Mouse (Mus musculus): ENCODE measurements around the gene Aldh9a1. TPM values are rescaled to one million over a fixed set of nuclear protein-coding genes. Genes with fewer than 3 reads are reported as not detected.

Aldh9a1 gene
- 41.2 and 43.5 TPM in 2 replicates for polyA plus RNA-seq (2016; fragmentation: Nextera tagmentation; extraction: Ambion mirVana)

DNA sequence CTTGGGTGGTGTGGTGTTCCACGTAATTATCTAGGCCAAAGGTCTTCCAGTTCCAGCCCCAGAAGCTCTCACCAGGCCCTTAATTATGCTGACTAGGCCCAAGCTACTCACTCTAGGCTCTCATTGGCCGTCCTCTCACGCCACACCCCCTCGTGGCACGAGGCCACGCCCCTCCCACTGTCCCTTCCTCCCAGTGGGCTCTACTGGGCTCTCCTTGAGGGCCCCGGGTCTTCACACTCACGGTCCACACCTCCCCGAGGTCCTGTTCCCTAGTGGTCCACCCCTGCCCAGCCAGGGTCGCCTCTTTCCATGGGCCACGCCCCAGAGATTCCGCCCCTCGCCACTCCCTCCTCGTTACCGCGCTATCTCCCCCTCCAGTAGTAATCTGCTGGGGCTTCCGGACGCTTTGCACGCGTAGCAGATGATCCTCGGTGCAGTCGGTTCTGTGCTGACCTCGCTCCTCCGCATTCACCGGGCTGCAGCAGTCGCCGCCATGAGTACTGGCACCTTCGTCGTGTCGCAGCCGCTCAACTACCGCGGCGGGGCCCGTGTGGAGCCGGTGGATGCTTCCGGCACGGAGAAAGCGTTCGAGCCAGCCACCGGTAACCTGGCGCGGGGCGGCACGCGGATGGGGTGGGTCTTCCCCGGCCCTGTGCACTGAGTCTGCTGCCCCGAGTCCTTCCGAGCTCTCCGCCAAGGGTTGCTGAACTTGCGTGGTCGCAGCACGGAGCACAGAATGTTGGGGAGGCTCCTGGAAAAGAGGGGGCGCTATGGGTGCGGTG lies at the start of gene Aldh9a1:
TSS of gene Aldh9a1 (plus strand) at position 177 of the 782 bp plus-strand sequence.
- H3K4me1 ChIP-seq: peaks cover 19% of the 10 kb centered on the region
- H3K36me3 ChIP-seq: peaks cover 7% of the 10 kb centered on the region
- H3K4me3 ChIP-seq: peak within 1 kb of the TSS; percentile 74
- DNase-seq (ENCODE audit: low spot score): peak; percentile 91
- no peaks in the 10 kb centered on the region for H3K27me3 ChIP-seq (ENCODE audit: low read depth, poor library complexity, severe bottlenecking)
- WGBS: under 1% methylated on average over 55 of the region's 55 CpGs
- H3K9me3 ChIP-seq (replicated peaks): no peaks in the 10 kb centered on the region
- peak within 1 kb of the TSS; percentile 84 for H3K27ac ChIP-seq

GRCm38 (mm10) chr1:167300122-167300521 lies 49.7 kb upstream of the Aldh9a1 start:
- Histone ChIP-seq H3K36me3 (no peaks in the 10 kb centered on the region), H3K27me3 (ENCODE audit: low read depth, poor library complexity, severe bottlenecking) (0 out of 2 replicates have a peak, but pooled peaks cover 2% of the 10 kb centered on the region), H3K9me3 (replicated peaks) (no peaks in the 10 kb centered on the region), H3K4me3 (no peak overlapping the region), H3K4me1 (peaks cover 10% of the 10 kb centered on the region), H3K27ac (no peak overlapping the region)
- WGBS: 74% methylated on average over 2 of the region's 2 CpGs
- no peak for DNase-seq (ENCODE audit: low spot score)

DNA sequence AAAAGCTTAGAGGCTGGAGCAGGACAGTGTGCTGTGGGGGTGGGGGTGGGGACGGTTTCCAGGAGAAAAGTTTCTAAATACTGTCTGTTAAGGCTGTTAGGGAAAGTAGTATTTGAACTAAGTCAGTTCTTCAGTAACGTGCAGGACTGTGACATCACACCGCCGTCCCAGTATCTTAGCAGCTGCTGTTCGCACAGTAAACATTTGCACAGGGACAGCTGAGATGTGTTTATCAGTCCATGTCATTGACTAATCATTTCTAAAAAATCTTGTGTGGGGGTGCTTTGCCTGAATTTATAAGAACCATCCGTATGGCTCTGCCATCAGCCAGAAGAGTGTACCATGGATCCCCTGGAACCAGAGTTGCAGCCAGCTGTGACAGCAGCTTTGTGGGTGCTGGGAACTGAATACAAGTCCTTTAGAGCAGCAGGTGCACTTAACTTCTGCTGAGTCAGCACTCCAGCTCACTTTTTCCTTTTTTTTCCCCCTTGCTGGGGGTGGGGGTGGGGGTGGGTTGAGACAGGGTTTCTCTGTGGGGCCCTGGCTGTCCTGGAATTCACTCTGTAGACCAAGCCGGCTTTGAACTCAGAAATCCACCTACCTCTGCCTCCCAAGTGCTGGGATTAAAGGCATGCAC lies 44.2 kb upstream of the Aldh9a1 start:
- Histone ChIP-seq H3K4me3 (no peak overlapping the region), H3K9me3 (replicated peaks) (no peaks in the 10 kb centered on the region), H3K36me3 (peaks cover 2% of the 10 kb centered on the region), H3K4me1 (peaks cover 8% of the 10 kb centered on the region), H3K27ac (no peak overlapping the region), H3K27me3 (ENCODE audit: low read depth, poor library complexity, severe bottlenecking) (0 out of 2 replicates have a peak, but pooled peaks cover 2% of the 10 kb centered on the region)
- WGBS: 85% methylated on average over 7 of the region's 7 CpGs
- no peak for DNase-seq (ENCODE audit: low spot score)

DNA sequence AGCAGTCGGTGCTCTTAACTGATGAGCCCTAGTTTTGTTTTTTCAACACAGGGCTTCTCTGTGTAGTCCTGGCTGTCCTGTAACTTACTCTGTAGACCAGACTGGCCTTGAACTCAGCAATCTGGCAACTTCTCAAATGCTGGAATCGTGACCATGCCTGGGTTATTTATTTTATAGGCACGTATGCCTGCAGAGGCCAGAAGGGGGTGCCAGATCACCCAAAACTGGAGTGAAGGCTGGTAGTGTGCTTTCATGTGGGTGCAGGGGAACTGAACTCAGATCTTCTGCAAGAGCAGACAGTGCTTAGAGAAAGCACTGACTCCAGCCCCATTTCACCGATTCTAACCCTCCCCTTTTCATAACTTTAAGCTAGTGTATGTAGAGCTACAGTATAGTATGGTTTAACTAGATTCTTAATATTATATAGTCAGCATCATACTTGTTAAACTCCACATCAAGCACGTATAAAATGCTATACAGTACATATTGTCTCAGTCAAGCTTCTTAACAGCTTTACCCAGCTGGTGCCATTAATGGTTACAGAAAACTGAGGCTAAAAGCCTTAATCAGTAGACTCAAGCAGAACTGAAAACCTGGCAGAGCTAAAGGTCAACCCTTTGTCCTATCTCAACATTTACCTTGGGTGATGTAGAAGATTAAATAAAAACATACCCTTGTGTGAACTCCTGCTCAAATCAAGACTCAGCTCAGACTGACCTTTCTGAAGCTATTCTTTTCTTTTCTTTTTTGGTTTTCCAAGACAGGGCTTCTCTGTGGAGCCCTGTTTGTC lies 43.1 kb upstream of the Aldh9a1 start:
- 75% methylated on average over 5 of the region's 5 CpGs for WGBS
- Histone ChIP-seq H3K27ac (no peak overlapping the region), H3K27me3 (ENCODE audit: low read depth, poor library complexity, severe bottlenecking) (0 out of 2 replicates have a peak, but pooled peaks cover 2% of the 10 kb centered on the region), H3K4me3 (no peak overlapping the region), H3K4me1 (peaks cover 8% of the 10 kb centered on the region), H3K36me3 (peaks cover 4% of the 10 kb centered on the region), H3K9me3 (replicated peaks) (no peaks in the 10 kb centered on the region)
- DNase-seq (ENCODE audit: low spot score): no peak

GRCm38 (mm10) chr1:167307674-167308073 lies 42.1 kb upstream of the Aldh9a1 start:
- Histone ChIP-seq H3K4me3 (peak overlapping the region; percentile 88), H3K4me1 (peaks cover 8% of the 10 kb centered on the region), H3K36me3 (peaks cover 11% of the 10 kb centered on the region), H3K27ac (peak overlapping the region; percentile 99), H3K27me3 (ENCODE audit: low read depth, poor library complexity, severe bottlenecking) (0 out of 2 replicates have a peak, but pooled peaks cover 2% of the 10 kb centered on the region), H3K9me3 (replicated peaks) (no peaks in the 10 kb centered on the region)
- 65% methylated on average over 11 of the region's 11 CpGs for WGBS
- no peak for DNase-seq (ENCODE audit: low spot score)

- Histone ChIP-seq H3K9me3 (replicated peaks) (no peaks in the 10 kb centered on the region), H3K27me3 (ENCODE audit: low read depth, poor library complexity, severe bottlenecking) (0 out of 2 replicates have a peak, but pooled peaks cover 2% of the 10 kb centered on the region), H3K27ac (peak within 1 kb of the TSS; percentile 99), H3K4me1 (peaks cover 8% of the 10 kb centered on the region), H3K4me3 (peak within 1 kb of the TSS; percentile 88), H3K36me3 (peaks cover 18% of the 10 kb centered on the region)
- whole genome bisulfite sequencing: under 1% methylated on average over 82 of the region's 82 CpGs
- peak; percentile 99 for DNase-seq (ENCODE audit: low spot score)
These were observed 41.3 kb upstream of the Aldh9a1 start, which contains the start of gene Tmco1 for GRCm38 (mm10) chr1:167308261-167309054. Tmco1 (plus strand) TSS chr1:167308378.

GRCm38 (mm10) chr1:167312367-167312766 lies 37.4 kb upstream of the Aldh9a1 start:
- Histone ChIP-seq H3K9me3 (replicated peaks) (no peaks in the 10 kb centered on the region), H3K27ac (no peak overlapping the region), H3K4me3 (no peak overlapping the region), H3K27me3 (ENCODE audit: low read depth, poor library complexity, severe bottlenecking) (no peaks in the 10 kb centered on the region), H3K36me3 (peaks cover 49% of the 10 kb centered on the region), H3K4me1 (peaks cover 8% of the 10 kb centered on the region)
- no peak for DNase-seq (ENCODE audit: low spot score)

GRCm38 (mm10) chr1:167313220-167313619 lies 36.6 kb upstream of the Aldh9a1 start:
- Histone ChIP-seq H3K36me3 (peaks cover 57% of the 10 kb centered on the region), H3K4me1 (peaks cover 8% of the 10 kb centered on the region), H3K27ac (no peak overlapping the region), H3K27me3 (ENCODE audit: low read depth, poor library complexity, severe bottlenecking) (no peaks in the 10 kb centered on the region), H3K9me3 (replicated peaks) (no peaks in the 10 kb centered on the region), H3K4me3 (no peak overlapping the region)
- no peak for DNase-seq (ENCODE audit: low spot score)
- WGBS: 91% methylated on average over 4 of the region's 4 CpGs

GRCm38 (mm10) chr1:167321691-167322090 lies 28.1 kb upstream of the Aldh9a1 start:
- H3K27me3 ChIP-seq (ENCODE audit: low read depth, poor library complexity, severe bottlenecking): no peaks in the 10 kb centered on the region
- 98% methylated on average over 6 of the region's 6 CpGs for WGBS
- H3K36me3 ChIP-seq: peaks cover 88% of the 10 kb centered on the region
- H3K27ac ChIP-seq: no peak overlapping the region
- no peak for DNase-seq (ENCODE audit: low spot score)
- H3K4me3 ChIP-seq: no peak overlapping the region
- H3K4me1 ChIP-seq: no peaks in the 10 kb centered on the region
- no peaks in the 10 kb centered on the region for H3K9me3 ChIP-seq (replicated peaks)

GRCm38 (mm10) chr1:167328776-167329175 lies 21.0 kb upstream of the Aldh9a1 start:
- 94% methylated on average over 6 of the region's 6 CpGs for WGBS
- H3K36me3 ChIP-seq: peaks cover 79% of the 10 kb centered on the region
- no peak overlapping the region for H3K27ac ChIP-seq
- H3K4me1 ChIP-seq: no peaks in the 10 kb centered on the region
- no peak overlapping the region for H3K4me3 ChIP-seq
- no peaks in the 10 kb centered on the region for H3K27me3 ChIP-seq (ENCODE audit: low read depth, poor library complexity, severe bottlenecking)
- no peak for DNase-seq (ENCODE audit: low spot score)
- no peaks in the 10 kb centered on the region for H3K9me3 ChIP-seq (replicated peaks)

GRCm38 (mm10) chr1:167331106-167331505 lies 18.7 kb upstream of the Aldh9a1 start:
- DNase-seq (ENCODE audit: low spot score): no peak
- Histone ChIP-seq H3K9me3 (replicated peaks) (no peaks in the 10 kb centered on the region), H3K4me1 (no peaks in the 10 kb centered on the region), H3K36me3 (peaks cover 62% of the 10 kb centered on the region), H3K27ac (no peak overlapping the region), H3K4me3 (no peak overlapping the region), H3K27me3 (ENCODE audit: low read depth, poor library complexity, severe bottlenecking) (no peaks in the 10 kb centered on the region)
- whole genome bisulfite sequencing: 94% methylated on average over 8 of the region's 8 CpGs

DNA sequence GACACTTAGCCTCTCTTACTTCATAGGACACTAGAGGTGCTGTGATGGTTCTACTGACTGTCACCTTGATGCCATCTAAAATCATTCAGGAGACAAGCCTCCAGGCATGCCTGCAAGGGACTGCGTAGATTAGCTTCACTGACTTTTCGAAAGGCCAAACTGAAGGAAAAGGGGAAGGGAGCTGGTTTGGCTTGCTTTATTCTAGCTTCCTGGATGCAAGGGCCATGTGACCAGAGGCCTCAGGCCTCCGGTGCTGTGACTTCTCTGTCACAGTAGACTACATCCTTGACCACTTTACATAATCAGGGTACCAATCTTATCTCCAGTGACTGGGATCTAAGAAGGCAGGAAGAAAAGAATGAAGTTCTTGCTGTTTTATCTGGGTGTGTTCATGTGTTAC lies 13.4 kb upstream of the Aldh9a1 start:
- Histone ChIP-seq H3K4me3 (no peak overlapping the region), H3K27me3 (ENCODE audit: low read depth, poor library complexity, severe bottlenecking) (peaks cover 27% of the 10 kb centered on the region), H3K4me1 (peaks cover 6% of the 10 kb centered on the region), H3K36me3 (peaks cover 18% of the 10 kb centered on the region), H3K9me3 (replicated peaks) (no peaks in the 10 kb centered on the region), H3K27ac (no peak overlapping the region)
- WGBS: 83% methylated on average over 3 of the region's 3 CpGs
- no peak for DNase-seq (ENCODE audit: low spot score)

Measured in limb, embryonic 10.5 days (tissue).